7 mouse cellular contexts compared by ENCODE assay signal in genomic region chr19:41812525-41812924, GRCm38 (mm10).
"Had no signal": no experiment of that assay in that cellular context is flagged by ENCODE, and none has a peak within 500 bp of the region (broad histone marks: within the 10 kb centered on the region; RNA-seq: fewer than 3 reads in every experiment).

No protein-coding gene starts in this region.

- DNase-seq: kidney, postnatal 25 days; lung, adult 2 months; lung, postnatal 36 days; midbrain, embryonic 14.5 days; spleen, adult 18-20 months; thymus, adult 18-20 months; thymus, postnatal 14 days had no signal
